Mouse (Mus musculus) bone marrow, adult 2 months (tissue): ENCODE measurements around the gene Slamf7.

Source experiments
- CTCF ChIP-seq: fragments of 200-500 bp; IDR thresholded peaks from 2 replicates; pipeline ENCODE4 v1.5.1; 2011; ENCODE audit warnings: low read length, control low read depth; ENCODE audit not compliant: control insufficient read depth, insufficient read depth
- POLR2A ChIP-seq: fragments of 200-500 bp; IDR thresholded peaks from 2 replicates; pipeline ENCODE4 v1.6.1; 2011; ENCODE audit warnings: low read depth, mild to moderate bottlenecking, control low read depth, low read length, borderline replicate concordance; ENCODE audit not compliant: control insufficient read depth

- no peak for TF ChIP-seq CTCF
- no peak for TF ChIP-seq POLR2A
These were observed 14.3 kb upstream of the Slamf7 start for GRCm38 (mm10) chr1:171667160-171667559.
